Mouse (Mus musculus) stomach, embryonic 16.5 days (tissue): Measurements from ENCODE around the gene Plekhh3. TPM values are rescaled to one million over a fixed set of nuclear protein-coding genes. Genes with fewer than 3 reads are reported as not detected.

Experiments used
- ATAC-seq: fragments of 200-750 bp; cut with Nextera tagmentation; 2 replicates; pipeline ENCODE4 v1.8.0; 2017; ENCODE audit warnings: moderate number of reproducible peaks, moderate TSS enrichment; ENCODE audit not compliant: insufficient read depth, low FRiP score
- H3K27ac ChIP-seq: fragments of 300-500 bp; sonication (generic); 2 replicates; pipeline ENCODE4 v1.5.1; 2014; ENCODE audit warnings: low read length
- H3K27me3 ChIP-seq: fragments of 300-500 bp; sonication (generic); 2 replicates; pipeline ENCODE4 v1.6.1; 2014; ENCODE audit warnings: low read length, control low read depth, mixed read lengths; ENCODE audit not compliant: control insufficient read depth, insufficient read depth
- H3K36me3 ChIP-seq: fragments of 300-500 bp; sonication (generic); 2 replicates; pipeline ENCODE4 v1.6.1; 2014; ENCODE audit warnings: low read length; ENCODE audit not compliant: control insufficient read depth, insufficient read depth
- H3K4me1 ChIP-seq: fragments of 300-500 bp; sonication (generic); 2 replicates; pipeline ENCODE4 v1.6.1; 2014; ENCODE audit warnings: low read length, control low read depth, mixed read lengths; ENCODE audit not compliant: control insufficient read depth, insufficient read depth
- H3K4me2 ChIP-seq: fragments of 300-500 bp; sonication (generic); 2 replicates; pipeline ENCODE4 v1.6.1; 2014; ENCODE audit warnings: low read depth, low read length, mixed read lengths
- H3K4me3 ChIP-seq: fragments of 300-500 bp; sonication (generic); replicated peaks from 2 replicates; pipeline ENCODE4 v1.5.1; 2014; ENCODE audit warnings: mild to moderate bottlenecking, low read length
- H3K9ac ChIP-seq: fragments of 300-500 bp; sonication (generic); 2 replicates; pipeline ENCODE4 v1.6.1; 2014; ENCODE audit warnings: low read length
- H3K9me3 ChIP-seq: fragments of 300-500 bp; sonication (generic); replicated peaks from 2 replicates; pipeline ENCODE4 v1.6.1; 2016; ENCODE audit warnings: low read length, control low read depth; ENCODE audit not compliant: control insufficient read depth
- WGBS: fragments of 180-500 bp; shearing (Covaris S2); extraction: QIAGEN DNeasy Blood & Tissue Kit; methylation state at CpG from one replicate; pipeline ENCODE4 v1.1.7; 2014; 5-methylcytosine and 5-hydroxymethylcytosine counted together
- polyA plus RNA-seq: library from polyadenylated mRNA; unstranded; fragments of >200 nt; fragmentation: Nextera tagmentation; extraction: Ambion mirVana; gene quantifications from 2 replicates; pipeline ENCODE4 v1.2.1, GENCODE M21; 2015

Plekhh3 gene
- 17.6 and 18.7 TPM in 2 replicates for polyA plus RNA-seq

DNA sequence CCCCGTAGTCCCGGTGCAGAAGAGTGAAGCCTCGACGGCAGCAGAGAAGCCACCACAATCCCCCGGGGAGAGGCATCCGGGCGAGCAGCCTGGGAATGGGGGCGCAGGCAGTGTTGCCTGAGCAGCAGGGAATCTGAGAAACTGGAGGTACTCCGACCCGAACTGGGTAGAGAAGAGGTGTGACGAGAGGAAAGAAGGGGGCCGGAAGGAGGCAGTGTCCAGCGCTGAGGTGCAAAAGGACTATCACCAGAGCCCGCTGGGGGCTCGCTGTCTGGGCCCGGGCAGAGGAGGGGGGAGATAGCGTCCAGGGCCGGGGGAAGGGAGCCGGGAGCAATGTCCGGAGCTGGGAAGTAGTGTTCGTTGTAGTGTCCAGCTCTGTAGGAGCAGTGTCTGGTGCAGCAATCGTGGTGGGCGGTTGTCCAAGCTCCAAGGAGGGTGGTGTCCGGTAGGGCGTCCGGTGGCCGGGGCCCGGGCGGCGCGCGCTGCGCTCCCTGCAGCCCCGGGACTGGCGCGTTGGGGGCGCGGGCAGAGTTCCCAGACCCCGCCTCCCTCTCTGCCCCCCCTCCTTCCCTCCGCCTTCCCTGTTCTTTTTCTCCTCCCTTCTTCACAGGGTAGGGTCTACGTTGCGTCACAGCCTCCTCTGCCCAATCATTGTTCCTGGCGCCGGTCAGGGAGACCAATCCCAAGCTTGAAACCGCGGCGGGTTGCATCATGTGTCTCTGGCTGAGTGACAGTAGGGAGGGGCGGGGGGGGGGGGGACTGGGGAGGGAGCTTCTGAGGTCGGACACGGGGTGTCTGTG lies at the start of gene Plekhh3:
Gene Plekhh3 (minus strand): TSS at position 541 of the 800 bp plus-strand sequence.
- Histone ChIP-seq H3K36me3 (peaks cover 10% of the 10 kb centered on the region), H3K9me3 (no peaks in the 10 kb centered on the region), H3K4me1 (peaks cover 52% of the 10 kb centered on the region), H3K4me2 (peak within 1 kb of the TSS; percentile 92), H3K27me3 (peaks cover 5% of the 10 kb centered on the region; the same call in 1 of the 2 replicates), H3K9ac (peak within 1 kb of the TSS; percentile 90), H3K4me3 (peak within 1 kb of the TSS; percentile 85), H3K27ac (peak within 1 kb of the TSS; percentile 96)
- ATAC-seq: peak; percentile 94
- under 1% methylated on average over 48 of the region's 50 CpGs for whole genome bisulfite sequencing

DNA sequence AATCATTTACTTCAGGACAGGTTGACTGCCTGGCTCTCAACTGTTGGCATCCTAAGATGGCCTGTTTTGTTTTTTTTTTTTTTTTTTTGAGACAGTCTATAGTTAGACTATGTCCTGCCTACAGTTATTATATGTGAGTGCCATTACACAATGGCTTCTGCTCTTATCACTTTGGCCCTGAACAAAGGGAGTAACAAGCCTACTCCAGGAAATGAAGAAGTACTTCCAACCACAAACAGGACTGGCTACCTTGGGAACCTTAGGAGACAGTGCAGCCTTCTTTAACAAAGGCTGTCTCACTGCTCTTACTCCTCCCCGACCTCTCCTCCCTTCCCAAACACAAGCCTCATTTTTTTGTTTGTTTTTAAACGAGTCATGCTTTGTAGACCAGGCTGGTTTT lies 49.7 kb upstream of the Plekhh3 start:
- no peak for ATAC-seq
- H3K4me1 ChIP-seq: peaks cover 11% of the 10 kb centered on the region
- H3K4me2 ChIP-seq: no peak overlapping the region
- no peak overlapping the region for H3K4me3 ChIP-seq
- peak overlapping the region; percentile 50 for H3K27ac ChIP-seq
- no peaks in the 10 kb centered on the region for H3K27me3 ChIP-seq
- no peaks in the 10 kb centered on the region for H3K36me3 ChIP-seq
- H3K9ac ChIP-seq: no peak overlapping the region
- 28% methylated on average over 2 of the region's 2 CpGs for WGBS
- no peaks in the 10 kb centered on the region for H3K9me3 ChIP-seq

DNA sequence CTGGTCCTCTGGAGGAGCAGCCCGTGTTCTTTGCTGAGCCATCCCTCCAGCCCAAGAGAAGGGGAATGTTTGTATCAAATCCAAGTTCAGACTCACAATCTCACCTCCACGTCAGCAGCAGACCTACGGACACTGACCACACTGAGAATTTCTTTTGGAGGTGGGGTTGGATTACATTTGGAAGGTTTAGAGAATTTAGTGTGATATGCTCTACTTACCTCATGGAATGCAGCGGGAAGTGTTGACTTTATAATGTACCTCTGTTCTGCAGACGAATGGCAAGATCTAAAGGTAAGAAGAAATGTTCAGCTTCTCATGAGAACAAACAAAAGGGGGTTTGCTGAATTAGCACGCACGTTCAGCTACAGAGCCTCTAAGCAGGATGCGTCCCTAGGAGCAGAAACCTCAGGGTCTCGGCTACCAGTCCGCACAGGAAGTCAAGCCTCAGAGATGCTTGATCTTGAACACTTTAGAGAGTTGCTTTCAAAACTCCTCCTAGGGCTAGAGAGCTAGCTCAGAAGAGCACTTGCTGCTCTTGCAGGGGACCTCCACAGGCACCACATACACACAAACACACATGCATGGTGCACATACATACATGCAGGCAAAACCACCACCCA lies 47.4 kb upstream of the Plekhh3 start:
- ATAC-seq: no peak
- 0 out of 2 replicates have a peak, but pooled peaks cover under 1% of the 10 kb centered on the region for H3K36me3 ChIP-seq
- 84% methylated on average over 10 of the region's 10 CpGs for WGBS
- H3K27ac ChIP-seq: no peak overlapping the region
- H3K4me3 ChIP-seq: no peak overlapping the region
- H3K27me3 ChIP-seq: no peaks in the 10 kb centered on the region
- H3K9ac ChIP-seq: no peak overlapping the region
- H3K4me2 ChIP-seq: no peak overlapping the region
- no peaks in the 10 kb centered on the region for H3K9me3 ChIP-seq
- H3K4me1 ChIP-seq: no peaks in the 10 kb centered on the region

DNA sequence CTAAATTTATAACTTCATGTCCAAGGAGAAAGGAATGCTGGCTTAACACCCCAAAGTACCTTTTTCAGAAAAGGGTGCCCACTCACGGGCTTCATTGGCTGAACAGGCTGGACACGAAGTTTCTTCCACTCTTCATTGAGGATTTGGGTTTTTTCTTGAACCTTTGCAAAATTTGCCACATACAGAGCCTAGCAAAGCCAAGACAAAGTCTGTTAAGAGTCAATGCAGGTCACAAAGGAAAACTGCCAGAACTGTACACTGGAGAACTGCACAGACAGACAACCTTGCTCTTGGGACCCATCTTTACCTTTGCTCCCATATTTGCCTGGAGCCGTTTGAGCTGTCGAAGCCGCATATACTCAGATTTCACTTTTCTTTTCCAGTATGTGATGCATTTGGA lies 45.8 kb upstream of the Plekhh3 start:
- Histone ChIP-seq H3K4me2 (no peak overlapping the region), H3K36me3 (0 out of 2 replicates have a peak, but pooled peaks cover 7% of the 10 kb centered on the region), H3K9ac (no peak overlapping the region), H3K27me3 (no peaks in the 10 kb centered on the region), H3K4me3 (no peak overlapping the region), H3K4me1 (no peaks in the 10 kb centered on the region), H3K9me3 (no peaks in the 10 kb centered on the region), H3K27ac (no peak overlapping the region)
- 90% methylated on average over 5 of the region's 5 CpGs for WGBS
- no peak for ATAC-seq

DNA sequence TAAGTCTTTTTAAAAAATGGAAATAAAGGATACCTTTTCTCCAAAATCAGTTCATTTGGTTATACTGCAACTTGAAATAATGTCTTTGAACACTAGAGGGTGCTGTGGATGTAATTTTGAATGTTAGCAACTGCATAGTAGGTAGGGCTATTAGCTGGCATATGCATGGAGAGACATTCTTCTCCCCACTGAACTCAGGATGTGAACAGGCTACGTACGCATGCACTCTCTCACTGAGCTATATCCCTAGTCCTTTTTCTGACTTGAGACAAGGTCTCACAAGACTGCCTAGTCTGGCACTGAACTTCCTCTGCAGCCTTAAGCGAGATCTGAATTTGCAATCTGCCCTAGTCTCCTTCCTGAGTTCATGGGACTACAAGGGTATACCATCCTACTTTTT lies 40.8 kb upstream of the Plekhh3 start:
- Histone ChIP-seq H3K9me3 (no peaks in the 10 kb centered on the region), H3K9ac (no peak overlapping the region), H3K27ac (no peak overlapping the region), H3K27me3 (no peaks in the 10 kb centered on the region), H3K4me1 (no peaks in the 10 kb centered on the region), H3K4me3 (no peak overlapping the region), H3K4me2 (no peak overlapping the region), H3K36me3 (peaks cover 17% of the 10 kb centered on the region; the same call in 1 of the 2 replicates)
- WGBS: 39% methylated on average over 3 of the region's 3 CpGs
- ATAC-seq: peak; percentile 83

DNA sequence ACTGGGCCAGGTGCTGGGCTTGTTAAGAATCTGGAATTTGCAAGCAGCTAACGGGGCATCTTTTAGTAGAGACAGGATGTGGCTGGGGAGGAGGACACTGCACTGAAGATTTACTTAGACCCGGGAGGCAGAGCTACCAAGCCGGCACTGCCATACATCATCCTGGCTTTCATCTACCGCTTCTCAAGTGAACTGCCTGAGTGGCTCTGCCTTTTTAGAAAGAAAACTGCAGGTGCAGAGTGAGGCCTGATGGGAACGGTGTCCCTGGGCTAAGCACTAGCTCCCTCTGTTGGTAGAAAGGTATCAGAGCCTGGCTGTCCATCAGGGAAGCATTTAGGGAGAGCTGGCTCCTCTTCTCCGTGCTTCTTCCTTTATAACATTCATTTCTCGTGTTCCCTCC lies 29.8 kb upstream of the Plekhh3 start:
- Histone ChIP-seq H3K9me3 (no peaks in the 10 kb centered on the region), H3K4me2 (no peak overlapping the region), H3K27me3 (no peaks in the 10 kb centered on the region), H3K36me3 (peaks cover 13% of the 10 kb centered on the region), H3K27ac (no peak overlapping the region), H3K4me3 (no peak overlapping the region), H3K4me1 (no peaks in the 10 kb centered on the region), H3K9ac (no peak overlapping the region)
- ATAC-seq: no peak
- WGBS: 19% methylated on average over 7 of the region's 7 CpGs

DNA sequence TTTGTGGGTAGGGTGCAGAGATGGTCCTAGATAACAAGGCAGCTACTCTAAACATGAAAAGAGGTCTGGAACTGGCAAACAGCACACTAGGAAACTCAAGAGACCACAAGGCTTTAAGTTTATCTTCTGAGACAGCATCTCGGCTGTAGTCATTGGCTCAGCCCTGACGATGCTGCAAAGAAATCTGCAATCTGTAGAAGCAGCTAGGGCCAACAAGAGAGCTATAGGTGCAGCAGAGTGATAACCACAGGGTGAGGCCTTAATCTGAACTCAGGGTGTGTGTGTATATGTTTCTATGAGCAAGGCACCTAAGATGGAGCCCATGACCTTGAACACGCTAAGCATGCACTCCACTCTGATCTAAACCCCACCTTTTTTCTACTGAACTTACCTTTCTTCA lies 28.4 kb upstream of the Plekhh3 start:
- ATAC-seq: no peak

DNA sequence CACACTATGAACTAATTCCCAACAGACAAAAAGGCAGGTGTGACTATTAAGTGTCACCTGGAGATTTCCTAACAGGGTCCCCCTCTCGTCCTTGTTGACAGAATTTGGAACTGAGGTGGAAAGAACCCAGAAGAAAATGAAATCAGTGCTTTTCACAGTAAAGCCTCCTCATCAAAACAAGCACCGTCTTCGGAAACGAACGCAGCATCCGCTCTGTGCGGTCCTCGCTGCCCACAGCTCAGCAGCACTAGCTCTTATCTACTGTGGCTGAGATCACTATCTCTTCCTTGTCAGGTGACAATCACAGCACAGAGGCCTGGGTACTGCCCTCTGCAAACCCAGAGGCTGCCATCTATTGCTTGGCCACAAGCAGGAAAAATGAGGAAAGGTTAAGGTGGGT lies 25.0 kb upstream of the Plekhh3 start:
- no peak overlapping the region for H3K4me3 ChIP-seq
- peaks cover 11% of the 10 kb centered on the region for H3K36me3 ChIP-seq
- 83% methylated on average over 8 of the region's 8 CpGs for WGBS
- H3K9ac ChIP-seq: no peak overlapping the region
- no peak for ATAC-seq
- no peaks in the 10 kb centered on the region for H3K9me3 ChIP-seq
- no peak overlapping the region for H3K4me2 ChIP-seq
- H3K27ac ChIP-seq: no peak overlapping the region
- H3K27me3 ChIP-seq: no peaks in the 10 kb centered on the region
- H3K4me1 ChIP-seq: peaks cover 5% of the 10 kb centered on the region; the same call in 1 of the 2 replicates

More for the DNA sequence above, 28.4 kb upstream of the Plekhh3 start:
- no peaks in the 10 kb centered on the region for H3K9me3 ChIP-seq
- H3K4me3 ChIP-seq: no peak overlapping the region
- no peaks in the 10 kb centered on the region for H3K27me3 ChIP-seq
- no peak overlapping the region for H3K4me2 ChIP-seq
- no peak overlapping the region for H3K9ac ChIP-seq
- H3K27ac ChIP-seq: no peak overlapping the region
- no peaks in the 10 kb centered on the region for H3K4me1 ChIP-seq
- 66% methylated on average over 3 of the region's 3 CpGs for WGBS
- H3K36me3 ChIP-seq: peaks cover 13% of the 10 kb centered on the region

DNA sequence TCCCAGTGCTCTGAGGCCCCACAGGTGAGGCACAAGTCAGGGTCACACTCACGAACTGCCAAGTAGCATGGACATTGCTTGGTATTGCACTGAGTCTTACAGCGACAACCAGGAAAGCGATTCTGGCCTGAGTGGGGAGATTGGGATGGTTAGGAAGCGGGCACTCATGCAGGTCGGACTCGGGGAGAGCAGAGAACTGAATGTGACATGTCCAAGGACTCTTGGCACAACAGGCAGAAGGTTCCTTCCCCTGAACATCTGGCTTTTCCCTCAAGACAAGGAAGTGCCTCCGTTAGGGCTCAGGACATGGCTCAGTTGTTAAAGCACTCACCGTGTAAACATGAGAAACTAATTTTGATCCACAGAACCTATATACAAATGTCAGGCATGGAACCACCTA lies 24.4 kb upstream of the Plekhh3 start:
- Histone ChIP-seq H3K36me3 (peaks cover 11% of the 10 kb centered on the region), H3K27me3 (no peaks in the 10 kb centered on the region), H3K4me2 (no peak overlapping the region), H3K27ac (no peak overlapping the region), H3K9me3 (no peaks in the 10 kb centered on the region), H3K9ac (no peak overlapping the region), H3K4me3 (no peak overlapping the region), H3K4me1 (peaks cover 11% of the 10 kb centered on the region)
- 83% methylated on average over 8 of the region's 8 CpGs for WGBS
- no peak for ATAC-seq
